Mouse (Mus musculus) ES-E14 (cell line): Measurements from ENCODE around the gene Sulf2. TPM values are rescaled to one million over a fixed set of nuclear protein-coding genes. Genes with fewer than 3 reads are reported as not detected.
A peak's percentile ranks its signal among the peaks of the same experiment; 100 is the strongest.

ENCODE experiments used
- DNase-seq: peaks from one replicate; pipeline ENCODE4 v3.0.0-alpha.2; 2013; ENCODE audit warnings: low read depth, low spot score
- H3K27ac ChIP-seq: 2 replicates; pipeline ENCODE4 v1.5.1; 2012; ENCODE audit warnings: low read depth, mild to moderate bottlenecking, low read length, moderate library complexity, mixed read lengths; ENCODE audit not compliant: poor library complexity, insufficient read depth, severe bottlenecking
- H3K36me3 ChIP-seq: 2 replicates; pipeline ENCODE4 v1.6.1; 2012; ENCODE audit warnings: mild to moderate bottlenecking, low read length, moderate library complexity, mixed read lengths; ENCODE audit not compliant: control insufficient read depth, poor library complexity, insufficient read depth, severe bottlenecking
- H3K4me1 ChIP-seq, 2 experiments: fragments of 150-350 bp in 1 of 2; sonication (generic) in 1 of 2; 2 replicates each; pipeline ENCODE4 v1.6.1; 2012; ENCODE audit warnings: low read length in 2 of 2, mild to moderate bottlenecking in 1 of 2, mixed read lengths in 1 of 2; ENCODE audit not compliant: control insufficient read depth in 2 of 2, insufficient read depth in 2 of 2, poor library complexity in 1 of 2
- H3K4me3 ChIP-seq, 2 experiments: fragments of 150-350 bp in 1 of 2; sonication (generic) in 1 of 2; 2 replicates each; pipeline ENCODE4 v1.5.1; 2012; ENCODE audit warnings: low read length in 2 of 2, low read depth in 1 of 2, mild to moderate bottlenecking in 1 of 2, mixed read lengths in 1 of 2; ENCODE audit not compliant: insufficient read depth in 1 of 2, poor library complexity in 1 of 2, severe bottlenecking in 1 of 2
- H3K9ac ChIP-seq: 2 replicates; pipeline ENCODE4 v1.6.1; 2012; ENCODE audit warnings: low read depth, mild to moderate bottlenecking, low read length, mixed read lengths; ENCODE audit not compliant: poor library complexity, insufficient read depth, severe bottlenecking
- H3K9me3 ChIP-seq: fragments of 150-350 bp; sonication (generic); 2 replicates; pipeline ENCODE4 v1.6.1; 2012; ENCODE audit warnings: low read depth, mild to moderate bottlenecking, low read length; ENCODE audit not compliant: control insufficient read depth, insufficient read depth
- CHD2 ChIP-seq: IDR thresholded peaks from 2 replicates; pipeline ENCODE4 v1.6.1; 2014; ENCODE audit warnings: mild to moderate bottlenecking, low read depth, low read length, inconsistent platforms
- HCFC1 ChIP-seq: IDR thresholded peaks from 2 replicates; pipeline ENCODE4 v1.6.1; 2012; ENCODE audit warnings: low read length, inconsistent platforms, borderline replicate concordance; ENCODE audit not compliant: insufficient read depth
- MAFK ChIP-seq: IDR thresholded peaks from 2 replicates; pipeline ENCODE4 v1.6.1; 2014; ENCODE audit warnings: mild to moderate bottlenecking, low read depth, low read length, inconsistent platforms; ENCODE audit not compliant: insufficient read depth
- ZC3H11A ChIP-seq: IDR thresholded peaks from 2 replicates; pipeline ENCODE4 v1.6.1; 2012; ENCODE audit warnings: low read depth, mild to moderate bottlenecking, inconsistent platforms, low read length, borderline replicate concordance
- ZNF384 ChIP-seq: IDR thresholded peaks from 2 replicates; pipeline ENCODE4 v1.6.1; 2012; ENCODE audit warnings: low read depth, low read length, inconsistent platforms
- in situ Hi-C, 2 experiments: fragments of 600-800 bp; cut with MboI; formaldehyde crosslinking; loops; one replicate each; pipeline ENCODE4 v1.15.1; 2025; ENCODE audit warnings: low sequenced_read_pairs in 2 of 2, inconsistent platforms in 1 of 2; ENCODE audit not compliant: unreplicated experiment in 2 of 2
- total RNA-seq: library from RNA; depleted of rRNA; stranded (reverse); fragments of 300-350 nt; gene quantifications from 2 replicates; pipeline ENCODE4 v1.2.3, GENCODE M21; 2012

Gene Sulf2
- total RNA-seq, 1 experiment = 102 TPM

GRCm38 (mm10) chr2:166062431-166062830 is 93.0 kb downstream of the Sulf2 start:
- Histone ChIP-seq H3K9ac (no peak overlapping the region), H3K4me3 (no peak overlapping the region), H3K9me3 (no peaks in the 10 kb centered on the region), H3K36me3 (peaks cover 58% of the 10 kb centered on the region), H3K27ac (no peak overlapping the region), H3K4me1 (peaks cover 0 to 19% of the 10 kb centered on the region in 2 experiments; a peak in 3 of 4 replicates)
- in situ Hi-C loops = no loop called here
- TF ChIP-seq HCFC1 (no peak), ZC3H11A (no peak), ZNF384 (no peak), CHD2 (no peak), MAFK (no peak)
- no peak for DNase-seq

GRCm38 (mm10) chr2:166062008-166062407 is 93.5 kb downstream of the Sulf2 start:
- in situ Hi-C loops = no loop called here
- no peak overlapping the region for H3K27ac ChIP-seq
- no peaks in the 10 kb centered on the region for H3K9me3 ChIP-seq
- peaks cover 0 to 15% of the 10 kb centered on the region in 2 experiments; a peak in 3 of 4 replicates for H3K4me1 ChIP-seq
- H3K4me3 ChIP-seq = no peak overlapping the region
- no peak overlapping the region for H3K9ac ChIP-seq
- no peak for DNase-seq
- peaks cover 56% of the 10 kb centered on the region for H3K36me3 ChIP-seq
- TF ChIP-seq ZNF384 (no peak), HCFC1 (no peak), MAFK (no peak), ZC3H11A (no peak), CHD2 (no peak)

GRCm38 (mm10) chr2:166059684-166060423 is 95.6 kb downstream of the Sulf2 start:
- no peak overlapping the region for H3K4me3 ChIP-seq
- in situ Hi-C loops = no loop called here
- H3K27ac ChIP-seq = no peak overlapping the region
- TF ChIP-seq MAFK = 0 out of 2 replicates have a peak, but pooled peaks have one; percentile 12
- TF ChIP-seq HCFC1 = no peak
- no peak; the same call in 1 of the 2 replicates for TF ChIP-seq ZC3H11A
- no peak for TF ChIP-seq CHD2
- peaks cover 54% of the 10 kb centered on the region for H3K36me3 ChIP-seq
- H3K9ac ChIP-seq = no peak overlapping the region
- H3K4me1 ChIP-seq = peaks cover 0 to 4% of the 10 kb centered on the region in 2 experiments; a peak in 1 of 4 replicates
- no peak for DNase-seq
- H3K9me3 ChIP-seq = no peaks in the 10 kb centered on the region

GRCm38 (mm10) chr2:166054002-166054539 is 101.4 kb downstream of the Sulf2 start:
- Histone ChIP-seq H3K9ac (no peak overlapping the region), H3K27ac (no peak overlapping the region), H3K4me1 (no peaks in the 10 kb centered on the region), H3K4me3 (no peak overlapping the region), H3K36me3 (peaks cover 52% of the 10 kb centered on the region), H3K9me3 (no peaks in the 10 kb centered on the region)
- no peak for DNase-seq
- TF ChIP-seq ZC3H11A (no peak), CHD2 (no peak), HCFC1 (no peak), ZNF384 (no peak), MAFK (no peak)
- in situ Hi-C loops = no loop called here
